Mouse (Mus musculus) olfactory bulb, adult 2 months (tissue): ENCODE data around the gene Igf1r.

ENCODE experiments used
- CTCF ChIP-seq: fragments of 200-500 bp; IDR thresholded peaks from 2 replicates; pipeline ENCODE4 v1.5.1; 2012; ENCODE audit warnings: low read depth, mild to moderate bottlenecking, low read length, moderate library complexity; ENCODE audit not compliant: insufficient read depth
- POLR2A ChIP-seq: fragments of 200-500 bp; IDR thresholded peaks from 2 replicates; pipeline ENCODE4 v1.6.1; 2012; ENCODE audit warnings: mild to moderate bottlenecking, low read depth, low read length, moderate library complexity; ENCODE audit not compliant: insufficient read depth

- TF ChIP-seq CTCF (no peak), POLR2A (no peak)
Measured at GRCm38 (mm10) chr7:67969076-67969475, 16.4 kb downstream of the Igf1r start.
